Mouse (Mus musculus): ENCODE measurements around the gene Pdgfc.

Gene Pdgfc

DNA sequence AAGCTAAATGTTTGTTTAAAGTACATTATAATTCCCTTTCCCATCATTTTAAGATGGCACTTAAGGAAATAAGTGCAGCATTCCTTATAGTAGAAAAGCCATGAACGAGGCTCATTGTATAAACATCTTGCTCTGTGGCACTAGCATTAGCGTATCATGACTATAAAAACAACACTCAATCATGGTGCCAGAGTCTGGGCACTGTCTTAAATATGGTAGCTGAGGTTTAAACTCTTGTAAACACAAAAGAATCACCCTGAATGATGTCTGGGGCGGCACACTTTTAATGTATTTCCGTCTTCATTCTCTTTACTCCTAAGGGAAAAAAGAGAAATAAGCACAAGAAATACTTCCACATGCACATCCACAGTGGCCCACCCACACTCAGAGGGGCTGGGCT, 192.1 kb downstream of the Pdgfc start:
- no peaks in the 10 kb centered on the region for H3K27me3 ChIP-seq (ENCODE audit: insufficient read depth, low read length)
- no peaks in the 10 kb centered on the region for H3K9me3 ChIP-seq (ENCODE audit: low read length)
- no peak overlapping the region for H3K4me3 ChIP-seq (replicated peaks; ENCODE audit: low read length)
- H3K4me1 ChIP-seq (replicated peaks; ENCODE audit: low read depth, low read length): no peaks in the 10 kb centered on the region
- TF ChIP-seq NANOG (IDR thresholded peaks at IDR 0.05; ENCODE audit: borderline replicate concordance, low read length): no peak
- no peak for TF ChIP-seq POU5F1 (IDR thresholded peaks at IDR 0.05; ENCODE audit: borderline replicate concordance, low read length)
- no peak for TF ChIP-seq CTCF (conservative IDR thresholded peaks at IDR 0.05; ENCODE audit: low read length)
- H3K36me3 ChIP-seq (ENCODE audit: insufficient read depth, low read length): no peaks in the 10 kb centered on the region

DNA sequence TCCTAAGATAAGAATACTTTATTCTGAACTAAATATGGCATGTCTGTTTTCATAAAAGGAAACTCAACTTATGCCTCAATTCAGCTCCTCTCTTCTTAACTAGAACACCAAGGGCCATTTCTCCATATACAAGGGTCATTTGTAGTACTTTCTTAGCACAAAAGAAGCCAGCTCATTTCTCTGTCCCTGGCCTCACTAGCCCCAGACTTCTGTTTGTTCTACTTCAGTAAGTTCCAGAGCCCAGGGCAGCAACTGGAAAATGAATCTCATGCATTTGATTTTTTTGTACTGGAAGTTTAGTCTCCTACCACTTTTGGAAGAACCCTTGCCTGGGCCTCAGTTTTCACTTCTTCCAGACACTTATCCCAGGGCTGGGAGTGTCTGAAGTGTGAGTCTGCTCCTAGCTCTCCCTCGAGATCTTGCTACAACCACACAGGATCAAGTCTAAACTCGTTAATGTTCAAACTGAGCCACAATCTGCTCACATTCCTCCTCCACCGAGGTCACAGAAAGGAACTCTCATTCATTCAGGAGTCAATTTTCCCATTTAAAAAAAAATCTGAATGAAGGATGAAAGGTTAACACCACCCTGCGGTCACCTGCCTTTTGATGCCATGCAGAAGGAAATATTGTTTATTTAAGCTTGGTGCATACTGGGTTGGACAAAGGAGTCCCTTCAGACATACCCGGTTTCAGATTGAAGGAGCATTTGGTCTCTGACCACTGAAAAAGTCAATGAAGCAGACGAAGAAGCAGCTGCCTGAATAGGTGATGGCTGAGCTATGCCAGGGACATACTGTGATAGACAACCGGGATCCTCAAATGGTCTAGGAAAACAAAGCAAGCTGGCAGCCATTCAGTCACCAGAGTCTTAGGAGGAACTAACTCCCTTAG, 206.7 kb downstream of the Pdgfc start:
- Histone ChIP-seq H3K4me3 (replicated peaks; ENCODE audit: low read length) (no peak overlapping the region), H3K27me3 (ENCODE audit: insufficient read depth, low read length) (no peaks in the 10 kb centered on the region), H3K9me3 (ENCODE audit: low read length) (no peaks in the 10 kb centered on the region), H3K4me1 (replicated peaks; ENCODE audit: low read depth, low read length) (no peaks in the 10 kb centered on the region), H3K36me3 (ENCODE audit: insufficient read depth, low read length) (no peaks in the 10 kb centered on the region)
- TF ChIP-seq CTCF (conservative IDR thresholded peaks at IDR 0.05; ENCODE audit: low read length): no peak

DNA sequence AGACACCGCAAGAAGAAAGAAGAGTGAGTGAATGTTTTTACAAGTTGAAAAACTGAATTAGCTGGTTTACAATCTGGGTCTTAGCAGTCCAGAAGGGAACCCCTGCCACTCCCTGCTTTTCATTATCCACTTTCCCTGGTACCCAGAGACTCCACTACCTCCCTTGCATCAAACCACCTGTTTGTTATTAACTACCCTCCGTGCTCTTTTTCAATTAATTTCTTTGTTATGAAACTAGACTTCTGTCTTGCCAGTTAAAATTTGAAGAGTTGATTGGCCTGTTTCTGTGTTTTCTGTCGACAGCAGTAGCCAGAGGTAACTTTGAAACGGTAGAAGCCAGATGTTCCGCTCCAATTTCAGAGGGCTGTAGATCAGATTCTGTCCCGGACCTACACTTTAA, 207.4 kb downstream of the Pdgfc start:
- no peaks in the 10 kb centered on the region for H3K4me1 ChIP-seq (replicated peaks; ENCODE audit: low read depth, low read length)
- H3K36me3 ChIP-seq (ENCODE audit: insufficient read depth, low read length): no peaks in the 10 kb centered on the region
- no peak overlapping the region for H3K4me3 ChIP-seq (replicated peaks; ENCODE audit: low read length)
- H3K27me3 ChIP-seq (ENCODE audit: insufficient read depth, low read length): no peaks in the 10 kb centered on the region
- no peak for TF ChIP-seq NANOG (IDR thresholded peaks at IDR 0.05; ENCODE audit: borderline replicate concordance, low read length)
- no peak for TF ChIP-seq CTCF (conservative IDR thresholded peaks at IDR 0.05; ENCODE audit: low read length)
- TF ChIP-seq POU5F1 (IDR thresholded peaks at IDR 0.05; ENCODE audit: borderline replicate concordance, low read length): no peak
- H3K9me3 ChIP-seq (ENCODE audit: low read length): no peaks in the 10 kb centered on the region

- TF ChIP-seq CTCF (conservative IDR thresholded peaks at IDR 0.05; ENCODE audit: low read length) (no peak), NANOG (IDR thresholded peaks at IDR 0.05; ENCODE audit: borderline replicate concordance, low read length) (no peak), POU5F1 (IDR thresholded peaks at IDR 0.05; ENCODE audit: borderline replicate concordance, low read length) (no peak)
- no peak overlapping the region for H3K4me3 ChIP-seq (replicated peaks; ENCODE audit: low read length)
- H3K9me3 ChIP-seq (ENCODE audit: low read length): no peaks in the 10 kb centered on the region
- no peaks in the 10 kb centered on the region for H3K36me3 ChIP-seq (ENCODE audit: insufficient read depth, low read length)
- no peaks in the 10 kb centered on the region for H3K4me1 ChIP-seq (replicated peaks; ENCODE audit: low read depth, low read length)
- H3K27me3 ChIP-seq (ENCODE audit: insufficient read depth, low read length): no peaks in the 10 kb centered on the region
Measured at GRCm38 (mm10) chr3:81262801-81263200, 226.6 kb downstream of the Pdgfc start.

Data from E14TG2a.4 (cell line).